ENCODE assay signal across 8 mouse cellular contexts in the genomic region with DNA sequence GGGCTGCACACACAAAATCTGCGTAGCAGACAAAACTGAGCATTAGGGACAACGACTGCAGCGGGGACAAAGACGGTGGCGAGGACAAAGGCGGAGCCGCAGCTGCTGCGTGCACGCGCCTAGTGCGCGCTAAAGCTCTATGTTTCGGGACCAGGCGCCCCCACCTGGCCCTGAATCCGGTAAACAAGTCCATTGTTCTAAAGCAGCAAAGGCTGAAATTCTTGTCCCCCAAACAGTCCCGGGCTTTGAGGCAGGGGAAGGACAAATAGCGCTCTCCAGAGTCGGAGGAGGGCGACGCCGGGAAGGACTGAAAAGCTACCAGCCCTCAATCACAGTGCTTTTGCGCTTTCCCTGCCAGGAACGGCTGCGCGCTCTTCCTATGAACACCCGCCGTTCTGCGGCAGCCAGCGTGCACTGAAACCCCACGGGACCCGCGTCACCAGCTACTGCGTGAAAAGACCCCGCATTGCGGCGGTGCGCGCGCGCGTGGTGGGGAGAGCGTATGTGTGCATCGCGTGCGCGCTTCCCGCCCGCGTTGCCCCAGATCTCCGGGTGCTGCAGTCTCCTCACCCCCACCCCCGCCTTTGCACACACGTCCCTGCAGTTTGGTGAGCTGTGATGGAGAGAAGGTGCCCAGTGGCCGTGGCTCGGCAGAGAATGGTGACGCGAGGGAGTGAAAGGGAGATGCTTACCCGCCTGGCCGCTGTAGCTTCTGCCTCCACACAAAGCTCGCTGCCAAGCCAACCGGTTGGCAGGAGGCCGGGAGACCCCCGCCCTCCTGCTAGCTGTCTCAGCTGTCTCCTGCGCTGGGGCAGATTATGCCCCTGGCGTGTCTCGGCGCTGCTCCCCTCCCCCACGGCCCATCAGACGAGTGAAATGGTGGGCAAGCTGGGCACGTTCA. TPM values are rescaled to one million over a fixed set of nuclear protein-coding genes. Genes with fewer than 3 reads are reported as not detected.
DNase-seq lines count a peak whose midpoint lies in the region; ATAC-seq and TF ChIP-seq lines count a peak whose summit lies in the region.

No protein-coding gene starts in this region.

- TF ChIP-seq CTCF in hindbrain, postnatal 0 days (IDR thresholded peaks at IDR 0.05; ENCODE audit: low read depth), result peak; percentile 53

- WGBS in forebrain, embryonic 16.5 days, result under 1% methylated on average over 69 of the region's 69 CpGs
- under 1% methylated on average over 69 of the region's 69 CpGs for WGBS in hindbrain, postnatal 0 days
- under 1% methylated on average over 66 of the region's 69 CpGs for WGBS in midbrain, embryonic 16.5 days

- peak overlapping the region; percentile 64 for H3K4me2 ChIP-seq in forebrain, embryonic 16.5 days (ENCODE audit: low read length)
- H3K4me2 ChIP-seq in hindbrain, postnatal 0 days (ENCODE audit: low read depth, low read length), result peak overlapping the region; percentile 82
- peak overlapping the region; percentile 89 for H3K4me2 ChIP-seq in midbrain, embryonic 16.5 days (ENCODE audit: low read length)

- H3K27me3 ChIP-seq in forebrain, embryonic 16.5 days (replicated peaks; ENCODE audit: control insufficient read depth, insufficient read depth, low read length), result no peaks in the 10 kb centered on the region
- H3K27me3 ChIP-seq in hindbrain, postnatal 0 days (ENCODE audit: insufficient read depth, low read length), result no peaks in the 10 kb centered on the region
- no peaks in the 10 kb centered on the region for H3K27me3 ChIP-seq in midbrain, embryonic 16.5 days (ENCODE audit: control insufficient read depth, insufficient read depth, low read depth, low read length)

- peak overlapping the region; percentile 58 for H3K4me3 ChIP-seq in forebrain, embryonic 16.5 days (replicated peaks; ENCODE audit: low read length)
- peak overlapping the region; percentile 42 for H3K4me3 ChIP-seq in hindbrain, postnatal 0 days (ENCODE audit: low read length)
- peak overlapping the region; percentile 51 for H3K4me3 ChIP-seq in midbrain, embryonic 16.5 days (ENCODE audit: low read depth, low read length)

- peaks cover 43% of the 10 kb centered on the region for H3K4me1 ChIP-seq in forebrain, embryonic 16.5 days (replicated peaks; ENCODE audit: control insufficient read depth, insufficient read depth, low read length)
- peaks cover 24% of the 10 kb centered on the region for H3K4me1 ChIP-seq in hindbrain, postnatal 0 days (ENCODE audit: insufficient read depth, low read length)
- peaks cover 41% of the 10 kb centered on the region for H3K4me1 ChIP-seq in midbrain, embryonic 16.5 days (ENCODE audit: control insufficient read depth, insufficient read depth, low read length)

- H3K9ac ChIP-seq in forebrain, embryonic 16.5 days (replicated peaks; ENCODE audit: low read depth, low read length), result peak overlapping the region; percentile 80
- peak overlapping the region; percentile 74 for H3K9ac ChIP-seq in hindbrain, postnatal 0 days (replicated peaks; ENCODE audit: low read length)
- H3K9ac ChIP-seq in midbrain, embryonic 16.5 days (ENCODE audit: low read depth, low read length), result peak overlapping the region; percentile 93

- no peaks in the 10 kb centered on the region for H3K9me3 ChIP-seq in forebrain, embryonic 16.5 days (ENCODE audit: control insufficient read depth, low read length)
- no peaks in the 10 kb centered on the region for H3K9me3 ChIP-seq in hindbrain, postnatal 0 days (ENCODE audit: low read length)
- H3K9me3 ChIP-seq in midbrain, embryonic 16.5 days (replicated peaks; ENCODE audit: control insufficient read depth, low read length, poor library complexity, severe bottlenecking), result no peaks in the 10 kb centered on the region

- H3K36me3 ChIP-seq in forebrain, embryonic 16.5 days (ENCODE audit: control insufficient read depth, insufficient read depth), result no peaks in the 10 kb centered on the region
- peaks cover 4% of the 10 kb centered on the region; the same call in 1 of the 2 replicates for H3K36me3 ChIP-seq in hindbrain, postnatal 0 days (ENCODE audit: insufficient read depth, low read length)
- no peaks in the 10 kb centered on the region for H3K36me3 ChIP-seq in midbrain, embryonic 16.5 days (ENCODE audit: control insufficient read depth, insufficient read depth, low read length)

- intact Hi-C loops in left cerebral cortex, postnatal 36 days (cut with DNase I), result loop anchor here (2.0 kb wide), 1 partner anchor 20 kb away; no protein-coding TSS in a partner anchor

- peak; percentile 11 for DNase-seq in NIH3T3 (ENCODE audit: low read depth)
- peak; percentile 91 to 93 for DNase-seq in cerebellum, adult 18-20 months
- DNase-seq in hindbrain, postnatal 0 days (ENCODE audit: low spot score), result peak; percentile 98
- DNase-seq in left cerebral cortex, postnatal 36 days (ENCODE audit: low spot score in 2 of 2), result peak; percentile 83 to 87
- DNase-seq in thymus, postnatal 36 days, result no peak
- DNase-seq in urinary bladder, postnatal 4 days (ENCODE audit: low spot score in 2 of 2), result no peak

- peak overlapping the region; percentile 100 for H3K27ac ChIP-seq in forebrain, embryonic 16.5 days (ENCODE audit: low read length)
- H3K27ac ChIP-seq in hindbrain, postnatal 0 days, result peak overlapping the region; percentile 99
- H3K27ac ChIP-seq in midbrain, embryonic 16.5 days (ENCODE audit: low read length), result peak overlapping the region; percentile 100

- peak; percentile 83 for ATAC-seq in forebrain, embryonic 16.5 days
- ATAC-seq in hindbrain, postnatal 0 days, result peak; percentile 87
- ATAC-seq in midbrain, embryonic 16.5 days, result peak; percentile 84

RNA-seq across cellular contexts. Expression of a gene that starts 39.5 kb away (rescaled TPM):
- 0.39 TPM in 1 of 2 replicates, not detected in the other for polyA plus RNA-seq in forebrain, embryonic 16.5 days (2015; fragmentation: Nextera tagmentation; extraction: Ambion mirVana)
- total RNA-seq in hindbrain, postnatal 0 days (2014; rRNA removed), result not detected in 2 replicates
- polyA plus RNA-seq in hindbrain, postnatal 0 days (2015; fragmentation: Nextera tagmentation; extraction: Ambion mirVana), result not detected in 2 replicates
- total RNA-seq in left cerebral cortex, postnatal 36 days (2021), result not detected
- not detected in 2 replicates for polyA plus RNA-seq in midbrain, embryonic 16.5 days (2015; fragmentation: Nextera tagmentation; extraction: Ambion mirVana)

Comparison
In these comparisons a context has a peak if more than half of its experiments do, and no peak if none do; other contexts are left out.
1. DNase-seq: peak in NIH3T3 (single experiment), cerebellum, adult 18-20 months (2 of 2), hindbrain, postnatal 0 days (single experiment) and left cerebral cortex, postnatal 36 days (2 of 2); none in thymus, postnatal 36 days (0 of 2) and urinary bladder, postnatal 4 days (0 of 2).
2. Peak in every context shown above with its lines, with median percentiles within 50 percentile points of each other: ATAC-seq, H3K27ac ChIP-seq, H3K4me2 ChIP-seq, H3K4me3 ChIP-seq and H3K9ac ChIP-seq.